Mouse (Mus musculus) liver, embryonic 13.5 days (tissue): ENCODE data around the gene Esr1. TPM values are rescaled to one million over a fixed set of nuclear protein-coding genes. Genes with fewer than 3 reads are reported as not detected.
"Not testable (repeated sequence)": the region's sequence is repeated elsewhere in the genome, so short reads cannot be mapped to it uniquely, and the experiment has no call there.

ENCODE experiments used
- ATAC-seq: fragments of 200-750 bp; cut with Nextera tagmentation; 2 replicates; pipeline ENCODE4 v1.8.0; 2017; ENCODE audit warnings: low read depth, mild to moderate bottlenecking, moderate number of reproducible peaks, moderate library complexity
- DNase-seq: peaks from one replicate; pipeline ENCODE4 v3.0.0; 2022
- H3K27ac ChIP-seq: fragments of 300-500 bp; sonication (generic); 2 replicates; pipeline ENCODE4 v1.5.1; 2015; ENCODE audit warnings: moderate library complexity, mild to moderate bottlenecking, inconsistent platforms
- H3K27me3 ChIP-seq: fragments of 300-500 bp; sonication (generic); 2 replicates; pipeline ENCODE4 v1.6.1; 2015; ENCODE audit warnings: mild to moderate bottlenecking, inconsistent platforms
- H3K36me3 ChIP-seq: fragments of 300-500 bp; sonication (generic); 2 replicates; pipeline ENCODE4 v1.6.1; 2015; ENCODE audit warnings: mild to moderate bottlenecking, inconsistent platforms
- H3K4me1 ChIP-seq: fragments of 300-500 bp; sonication (generic); replicated peaks from 2 replicates; pipeline ENCODE4 v1.6.1; 2015; ENCODE audit warnings: inconsistent platforms
- H3K4me2 ChIP-seq: fragments of 300-500 bp; sonication (generic); 2 replicates; pipeline ENCODE4 v1.6.1; 2015; ENCODE audit warnings: inconsistent platforms, mild to moderate bottlenecking, moderate library complexity
- H3K4me3 ChIP-seq: fragments of 300-500 bp; sonication (generic); replicated peaks from 2 replicates; pipeline ENCODE4 v1.5.1; 2015; ENCODE audit warnings: mild to moderate bottlenecking, inconsistent platforms
- H3K9ac ChIP-seq: fragments of 300-500 bp; sonication (generic); 2 replicates; pipeline ENCODE4 v1.6.1; 2015; ENCODE audit warnings: mild to moderate bottlenecking, inconsistent platforms
- H3K9me3 ChIP-seq: fragments of 300-500 bp; sonication (generic); replicated peaks from 2 replicates; pipeline ENCODE4 v1.6.1; 2016; ENCODE audit warnings: inconsistent platforms
- WGBS: fragments of 180-500 bp; shearing (Covaris S2); methylation state at CpG from one replicate; pipeline ENCODE4 v1.1.7; 2015; ENCODE audit not compliant: insufficient replicate concordance; 5-methylcytosine and 5-hydroxymethylcytosine counted together
- polyA plus RNA-seq: library from polyadenylated mRNA; unstranded; fragments of >200 nt; fragmentation: Nextera tagmentation; extraction: Ambion mirVana; gene quantifications from 2 replicates; pipeline ENCODE4 v1.2.1, GENCODE M21; 2015

The Esr1 gene
- polyA plus RNA-seq, 1 experiment from 2014 or later, result 0.12 TPM

- H3K4me3 ChIP-seq, result peak overlapping the region; percentile 40
- no peak overlapping the region for H3K27ac ChIP-seq
- no peak overlapping the region for H3K9ac ChIP-seq
- DNase-seq, result no peak
- ATAC-seq, result no peak
- H3K9me3 ChIP-seq, result no peaks in the 10 kb centered on the region
- no peaks in the 10 kb centered on the region; the same call in 1 of the 2 replicates for H3K4me1 ChIP-seq
- peak overlapping the region; percentile 57 for H3K4me2 ChIP-seq
- peaks cover 49% of the 10 kb centered on the region for H3K27me3 ChIP-seq
- 2% methylated on average over 65 of the region's 68 CpGs for WGBS
- H3K36me3 ChIP-seq, result no peaks in the 10 kb centered on the region
These were observed 100.9 kb downstream of the Esr1 start for GRCm38 (mm10) chr10:4712061-4712908.

- Histone ChIP-seq H3K9ac (no peak overlapping the region), H3K4me1 (no peaks in the 10 kb centered on the region; the same call in 1 of the 2 replicates), H3K9me3 (no peaks in the 10 kb centered on the region), H3K4me2 (no peak overlapping the region), H3K27ac (no peak overlapping the region), H3K27me3 (peaks cover 49% of the 10 kb centered on the region), H3K36me3 (no peaks in the 10 kb centered on the region), H3K4me3 (no peak overlapping the region)
- ATAC-seq (no peak), DNase-seq (no peak)
- WGBS, result 59% methylated on average over 10 of the region's 10 CpGs
These were observed 102.0 kb downstream of the Esr1 start for GRCm38 (mm10) chr10:4713398-4713797.

- H3K4me1 ChIP-seq, result no peaks in the 10 kb centered on the region
- 39% methylated on average over 3 of the region's 3 CpGs for WGBS
- no peak for DNase-seq
These were observed 113.5 kb downstream of the Esr1 start for GRCm38 (mm10) chr10:4724851-4725250.

GRCm38 (mm10) chr10:4726141-4726540, 114.7 kb downstream of the Esr1 start:
- Histone ChIP-seq H3K9me3 (no peaks in the 10 kb centered on the region), H3K27ac (no peak overlapping the region), H3K9ac (no peak overlapping the region), H3K4me3 (no peak overlapping the region), H3K4me2 (no peak overlapping the region), H3K36me3 (no peaks in the 10 kb centered on the region), H3K4me1 (no peaks in the 10 kb centered on the region), H3K27me3 (no peaks in the 10 kb centered on the region)
- ATAC-seq, result no peak
- DNase-seq, result no peak
- WGBS, result 77% methylated on average over 6 of the region's 6 CpGs

More at GRCm38 (mm10) chr10:4724851-4725250, 113.5 kb downstream of the Esr1 start:
- Histone ChIP-seq H3K4me3 (no peak overlapping the region), H3K4me2 (no peak overlapping the region), H3K36me3 (no peaks in the 10 kb centered on the region), H3K9ac (no peak overlapping the region), H3K27me3 (no peaks in the 10 kb centered on the region), H3K9me3 (no peaks in the 10 kb centered on the region), H3K27ac (no peak overlapping the region)
- ATAC-seq, result no peak

GRCm38 (mm10) chr10:4732328-4732727, 120.9 kb downstream of the Esr1 start:
- DNase-seq (no peak), ATAC-seq (no peak)
- Histone ChIP-seq H3K9ac (no peak overlapping the region), H3K4me1 (no peaks in the 10 kb centered on the region), H3K9me3 (no peaks in the 10 kb centered on the region), H3K27me3 (no peaks in the 10 kb centered on the region), H3K27ac (no peak overlapping the region), H3K36me3 (no peaks in the 10 kb centered on the region), H3K4me3 (no peak overlapping the region), H3K4me2 (no peak overlapping the region)
- 42% methylated on average over 2 of the region's 2 CpGs for WGBS

GRCm38 (mm10) chr10:4733987-4734386, 122.6 kb downstream of the Esr1 start:
- no peaks in the 10 kb centered on the region for H3K9me3 ChIP-seq
- H3K4me1 ChIP-seq, result no peaks in the 10 kb centered on the region
- ATAC-seq (no peak), DNase-seq (no peak)
- no peak overlapping the region for H3K4me2 ChIP-seq
- no peak overlapping the region for H3K9ac ChIP-seq
- 51% methylated on average over 6 of the region's 6 CpGs for WGBS
- no peak overlapping the region for H3K27ac ChIP-seq
- no peak overlapping the region for H3K4me3 ChIP-seq
- H3K36me3 ChIP-seq, result no peaks in the 10 kb centered on the region
- no peaks in the 10 kb centered on the region for H3K27me3 ChIP-seq

GRCm38 (mm10) chr10:4734942-4735341, 123.5 kb downstream of the Esr1 start:
- 72% methylated on average over 2 of the region's 2 CpGs for WGBS
- no peaks in the 10 kb centered on the region for H3K4me1 ChIP-seq
- no peak for DNase-seq
- no peak overlapping the region for H3K27ac ChIP-seq
- H3K9me3 ChIP-seq, result no peaks in the 10 kb centered on the region
- H3K9ac ChIP-seq, result no peak overlapping the region
- H3K4me3 ChIP-seq, result no peak overlapping the region
- no peak for ATAC-seq
- H3K4me2 ChIP-seq, result no peak overlapping the region
- no peaks in the 10 kb centered on the region for H3K36me3 ChIP-seq
- H3K27me3 ChIP-seq, result no peaks in the 10 kb centered on the region

- no peak overlapping the region for H3K9ac ChIP-seq
- WGBS, result 69% methylated on average over 2 of the region's 2 CpGs
- no peak for DNase-seq
- no peak overlapping the region for H3K4me3 ChIP-seq
- no peaks in the 10 kb centered on the region for H3K36me3 ChIP-seq
- no peaks in the 10 kb centered on the region for H3K27me3 ChIP-seq
- H3K4me1 ChIP-seq, result no peaks in the 10 kb centered on the region
- H3K9me3 ChIP-seq, result no peaks in the 10 kb centered on the region
- no peak overlapping the region for H3K4me2 ChIP-seq
- no peak for ATAC-seq
- no peak overlapping the region for H3K27ac ChIP-seq
These were observed 126.9 kb downstream of the Esr1 start for GRCm38 (mm10) chr10:4738311-4738710.

GRCm38 (mm10) chr10:4751091-4751490, 139.7 kb downstream of the Esr1 start:
- not testable (repeated sequence) for H3K27ac ChIP-seq, ATAC-seq, H3K36me3 ChIP-seq, H3K9ac ChIP-seq, H3K4me3 ChIP-seq, DNase-seq, H3K9me3 ChIP-seq, H3K27me3 ChIP-seq, H3K4me2 ChIP-seq, H3K4me1 ChIP-seq
- 10% methylated on average over 1 of the region's 1 CpGs for WGBS

GRCm38 (mm10) chr10:4752977-4753376, 141.6 kb downstream of the Esr1 start:
- Histone ChIP-seq H3K36me3 (no peaks in the 10 kb centered on the region), H3K4me1 (no peaks in the 10 kb centered on the region), H3K27ac (no peak overlapping the region), H3K9ac (no peak overlapping the region), H3K9me3 (no peaks in the 10 kb centered on the region), H3K27me3 (no peaks in the 10 kb centered on the region), H3K4me2 (no peak overlapping the region), H3K4me3 (no peak overlapping the region)
- ATAC-seq (no peak), DNase-seq (no peak)
- WGBS, result 53% methylated on average over 4 of the region's 4 CpGs

- H3K4me2 ChIP-seq, result no peak overlapping the region
- WGBS, result 69% methylated on average over 3 of the region's 3 CpGs
- H3K27ac ChIP-seq, result no peak overlapping the region
- H3K9ac ChIP-seq, result no peak overlapping the region
- no peaks in the 10 kb centered on the region for H3K9me3 ChIP-seq
- H3K4me1 ChIP-seq, result no peaks in the 10 kb centered on the region
- ATAC-seq (no peak), DNase-seq (no peak)
- H3K27me3 ChIP-seq, result no peaks in the 10 kb centered on the region
- H3K4me3 ChIP-seq, result no peak overlapping the region
- no peaks in the 10 kb centered on the region for H3K36me3 ChIP-seq
These were observed 164.1 kb downstream of the Esr1 start for GRCm38 (mm10) chr10:4775541-4775940.
